Mouse (Mus musculus) ES-E14 (cell line): ENCODE results near the gene Hsd11b2. TPM values are rescaled to one million over a fixed set of nuclear protein-coding genes. Genes with fewer than 3 reads are reported as not detected.

Source experiments
- DNase-seq: peaks from one replicate; pipeline ENCODE4 v3.0.0-alpha.2; 2013; ENCODE audit warnings: low read depth, low spot score
- H3K27ac ChIP-seq: 2 replicates; pipeline ENCODE4 v1.5.1; 2012; ENCODE audit warnings: low read depth, mild to moderate bottlenecking, low read length, moderate library complexity, mixed read lengths; ENCODE audit not compliant: poor library complexity, insufficient read depth, severe bottlenecking
- H3K36me3 ChIP-seq: 2 replicates; pipeline ENCODE4 v1.6.1; 2012; ENCODE audit warnings: mild to moderate bottlenecking, low read length, moderate library complexity, mixed read lengths; ENCODE audit not compliant: control insufficient read depth, poor library complexity, insufficient read depth, severe bottlenecking
- H3K4me1 ChIP-seq, 2 experiments: fragments of 150-350 bp in 1 of 2; sonication (generic) in 1 of 2; 2 replicates each; pipeline ENCODE4 v1.6.1; 2012; ENCODE audit warnings: low read length in 2 of 2, mild to moderate bottlenecking in 1 of 2, mixed read lengths in 1 of 2; ENCODE audit not compliant: control insufficient read depth in 2 of 2, insufficient read depth in 2 of 2, poor library complexity in 1 of 2
- H3K4me3 ChIP-seq, 2 experiments: fragments of 150-350 bp in 1 of 2; sonication (generic) in 1 of 2; 2 replicates each; pipeline ENCODE4 v1.5.1; 2012; ENCODE audit warnings: low read length in 2 of 2, low read depth in 1 of 2, mild to moderate bottlenecking in 1 of 2, mixed read lengths in 1 of 2; ENCODE audit not compliant: insufficient read depth in 1 of 2, poor library complexity in 1 of 2, severe bottlenecking in 1 of 2
- H3K9ac ChIP-seq: 2 replicates; pipeline ENCODE4 v1.6.1; 2012; ENCODE audit warnings: low read depth, mild to moderate bottlenecking, low read length, mixed read lengths; ENCODE audit not compliant: poor library complexity, insufficient read depth, severe bottlenecking
- H3K9me3 ChIP-seq: fragments of 150-350 bp; sonication (generic); 2 replicates; pipeline ENCODE4 v1.6.1; 2012; ENCODE audit warnings: low read depth, mild to moderate bottlenecking, low read length; ENCODE audit not compliant: control insufficient read depth, insufficient read depth
- CHD2 ChIP-seq: IDR thresholded peaks from 2 replicates; pipeline ENCODE4 v1.6.1; 2014; ENCODE audit warnings: mild to moderate bottlenecking, low read depth, low read length, inconsistent platforms
- HCFC1 ChIP-seq: IDR thresholded peaks from 2 replicates; pipeline ENCODE4 v1.6.1; 2012; ENCODE audit warnings: low read length, inconsistent platforms, borderline replicate concordance; ENCODE audit not compliant: insufficient read depth
- MAFK ChIP-seq: IDR thresholded peaks from 2 replicates; pipeline ENCODE4 v1.6.1; 2014; ENCODE audit warnings: mild to moderate bottlenecking, low read depth, low read length, inconsistent platforms; ENCODE audit not compliant: insufficient read depth
- ZC3H11A ChIP-seq: IDR thresholded peaks from 2 replicates; pipeline ENCODE4 v1.6.1; 2012; ENCODE audit warnings: low read depth, mild to moderate bottlenecking, inconsistent platforms, low read length, borderline replicate concordance
- ZNF384 ChIP-seq: IDR thresholded peaks from 2 replicates; pipeline ENCODE4 v1.6.1; 2012; ENCODE audit warnings: low read depth, low read length, inconsistent platforms
- in situ Hi-C, 2 experiments: fragments of 600-800 bp; cut with MboI; formaldehyde crosslinking; loops; one replicate each; pipeline ENCODE4 v1.15.1; 2025; ENCODE audit warnings: low sequenced_read_pairs in 2 of 2, inconsistent platforms in 1 of 2; ENCODE audit not compliant: unreplicated experiment in 2 of 2
- total RNA-seq: library from RNA; depleted of rRNA; stranded (reverse); fragments of 300-350 nt; gene quantifications from 2 replicates; pipeline ENCODE4 v1.2.3, GENCODE M21; 2012

Hsd11b2 gene
- total RNA-seq, 1 experiment: 0.67 TPM

- H3K27ac ChIP-seq: no peak overlapping the region
- in situ Hi-C loops: no loop called here
- TF ChIP-seq ZC3H11A (no peak), MAFK (no peak), CHD2 (no peak), HCFC1 (no peak), ZNF384 (no peak)
- H3K36me3 ChIP-seq: peaks cover 9% of the 10 kb centered on the region; the same call in 1 of the 2 replicates
- no peak overlapping the region for H3K4me3 ChIP-seq
- no peak for DNase-seq
- no peak overlapping the region for H3K9ac ChIP-seq
- peaks cover 0 to 5% of the 10 kb centered on the region in 2 experiments; a peak in 1 of 4 replicates for H3K4me1 ChIP-seq
- H3K9me3 ChIP-seq: no peaks in the 10 kb centered on the region
These were observed 10.7 kb downstream of the Hsd11b2 start for GRCm38 (mm10) chr8:105529271-105529670.

- H3K4me1 ChIP-seq: peaks cover 0 to 5% of the 10 kb centered on the region in 2 experiments; a peak in 1 of 4 replicates
- no peak overlapping the region for H3K27ac ChIP-seq
- TF ChIP-seq HCFC1 (no peak), ZNF384 (no peak), MAFK (no peak), ZC3H11A (no peak), CHD2 (no peak)
- DNase-seq: peak; percentile 47
- H3K36me3 ChIP-seq: peaks cover 4% of the 10 kb centered on the region; the same call in 1 of the 2 replicates
- H3K4me3 ChIP-seq: no peak overlapping the region
- H3K9ac ChIP-seq: no peak overlapping the region
- in situ Hi-C loops: no loop called here
- no peaks in the 10 kb centered on the region for H3K9me3 ChIP-seq
These were observed 13.2 kb downstream of the Hsd11b2 start for GRCm38 (mm10) chr8:105531774-105532173.

- in situ Hi-C loops: no loop called here
- Histone ChIP-seq H3K9me3 (no peaks in the 10 kb centered on the region), H3K4me3 (no peak overlapping the region), H3K4me1 (no peaks in the 10 kb centered on the region), H3K27ac (no peak overlapping the region), H3K9ac (no peak overlapping the region), H3K36me3 (peaks cover 10% of the 10 kb centered on the region)
- TF ChIP-seq HCFC1: no peak
- no peak for TF ChIP-seq MAFK
- no peak for TF ChIP-seq CHD2
- TF ChIP-seq ZC3H11A: no peak
- no peak for TF ChIP-seq ZNF384
- DNase-seq: no peak
These were observed 14.9 kb downstream of the Hsd11b2 start for GRCm38 (mm10) chr8:105533439-105533838.

- H3K4me3 ChIP-seq: no peak overlapping the region
- no peaks in the 10 kb centered on the region for H3K9me3 ChIP-seq
- no peak overlapping the region for H3K9ac ChIP-seq
- TF ChIP-seq ZC3H11A: no peak
- no peak for TF ChIP-seq HCFC1
- peaks cover 10% of the 10 kb centered on the region for H3K36me3 ChIP-seq
- H3K4me1 ChIP-seq: no peaks in the 10 kb centered on the region
- DNase-seq: peak; percentile 51
- H3K27ac ChIP-seq: no peak overlapping the region
- in situ Hi-C loops: no loop called here
These were observed 15.4 kb downstream of the Hsd11b2 start for GRCm38 (mm10) chr8:105533892-105534329.

- no peak for DNase-seq
- Histone ChIP-seq H3K36me3 (peaks cover 14% of the 10 kb centered on the region), H3K9me3 (no peaks in the 10 kb centered on the region), H3K27ac (no peak overlapping the region), H3K4me3 (no peak overlapping the region), H3K4me1 (no peaks in the 10 kb centered on the region), H3K9ac (no peak overlapping the region)
- TF ChIP-seq CHD2 (no peak), ZC3H11A (no peak), HCFC1 (no peak), MAFK (no peak), ZNF384 (no peak)
- in situ Hi-C loops: no loop called here
These were observed 18.0 kb downstream of the Hsd11b2 start for GRCm38 (mm10) chr8:105536546-105536945.
